Mouse (Mus musculus): ENCODE data around the gene Tbx15.
"Not testable (repeated sequence)": the region's sequence is repeated elsewhere in the genome, so short reads cannot be mapped to it uniquely, and the experiment has no call there.

Gene Tbx15

GRCm38 (mm10) chr3:99266752-99267303 is 26.6 kb downstream of the Tbx15 start:
- no peak for DNase-seq (ENCODE audit: low spot score in 2 of 2)

- DNase-seq (ENCODE audit: low spot score in 2 of 2) = no peak
These were observed 37.9 kb downstream of the Tbx15 start for GRCm38 (mm10) chr3:99277973-99278580.

- DNase-seq (ENCODE audit: low spot score in 2 of 2) = no peak
These were observed 39.5 kb downstream of the Tbx15 start for GRCm38 (mm10) chr3:99279718-99280117.

- DNase-seq (ENCODE audit: low spot score in 2 of 2) = no peak
These were observed 41.3 kb downstream of the Tbx15 start for GRCm38 (mm10) chr3:99281453-99281852.

- no peak for DNase-seq (ENCODE audit: low spot score in 2 of 2)
These were observed 48.1 kb downstream of the Tbx15 start for GRCm38 (mm10) chr3:99288302-99288701.

GRCm38 (mm10) chr3:99290064-99290702 is 50.0 kb downstream of the Tbx15 start:
- no peak for DNase-seq (ENCODE audit: low spot score in 2 of 2)

- no peak for DNase-seq (ENCODE audit: low spot score in 2 of 2)
These were observed 50.7 kb downstream of the Tbx15 start for GRCm38 (mm10) chr3:99290878-99291277.

- DNase-seq (ENCODE audit: low spot score in 2 of 2) = no peak
These were observed 51.2 kb downstream of the Tbx15 start for GRCm38 (mm10) chr3:99291386-99291785.

GRCm38 (mm10) chr3:99292531-99292931 is 52.4 kb downstream of the Tbx15 start:
- DNase-seq (ENCODE audit: low spot score in 2 of 2) = no peak

GRCm38 (mm10) chr3:99294209-99294608 is 54.0 kb downstream of the Tbx15 start:
- not testable (repeated sequence) for DNase-seq (ENCODE audit: low spot score in 2 of 2)

- no peak for DNase-seq (ENCODE audit: low spot score in 2 of 2)
These were observed 55.1 kb downstream of the Tbx15 start for GRCm38 (mm10) chr3:99295301-99295700.

GRCm38 (mm10) chr3:99296186-99296585 is 56.0 kb downstream of the Tbx15 start:
- no peak for DNase-seq (ENCODE audit: low spot score in 2 of 2)

GRCm38 (mm10) chr3:99300846-99301245 is 60.7 kb downstream of the Tbx15 start:
- no peak for DNase-seq (ENCODE audit: low spot score in 2 of 2)

GRCm38 (mm10) chr3:99310877-99311276 is 70.7 kb downstream of the Tbx15 start:
- no peak for DNase-seq (ENCODE audit: low spot score in 2 of 2)

- no peak for DNase-seq (ENCODE audit: low spot score in 2 of 2)
These were observed 71.9 kb downstream of the Tbx15 start for GRCm38 (mm10) chr3:99311943-99312635.

- no peak for DNase-seq (ENCODE audit: low spot score in 2 of 2)
These were observed 82.2 kb downstream of the Tbx15 start for GRCm38 (mm10) chr3:99322345-99322744.

- no peak for DNase-seq (ENCODE audit: low spot score in 2 of 2)
These were observed 89.1 kb downstream of the Tbx15 start for GRCm38 (mm10) chr3:99329316-99329715.

GRCm38 (mm10) chr3:99331086-99331485 is 90.9 kb downstream of the Tbx15 start:
- no peak for DNase-seq (ENCODE audit: low spot score in 2 of 2)

- DNase-seq (ENCODE audit: low spot score in 2 of 2) = no peak
These were observed 96.7 kb downstream of the Tbx15 start for GRCm38 (mm10) chr3:99336866-99337265.

GRCm38 (mm10) chr3:99338756-99339155 is 98.6 kb downstream of the Tbx15 start:
- no peak for DNase-seq (ENCODE audit: low spot score in 2 of 2)

GRCm38 (mm10) chr3:99340021-99340420 is 99.8 kb downstream of the Tbx15 start:
- DNase-seq (ENCODE audit: low spot score in 2 of 2) = no peak

- DNase-seq (ENCODE audit: low spot score in 2 of 2) = no peak
These were observed 139.6 kb downstream of the Tbx15 start for GRCm38 (mm10) chr3:99379616-99380250.

All from urinary bladder, adult 18-20 months (tissue).